Mouse (Mus musculus) left cerebral cortex, postnatal 4 days (tissue): ENCODE results near the gene Slc30a1. TPM values are rescaled to one million over a fixed set of nuclear protein-coding genes. Genes with fewer than 3 reads are reported as not detected.
A peak's percentile ranks its signal among the peaks of the same experiment; 100 is the strongest.

Source experiments
- DNase-seq: peaks from one replicate; pipeline ENCODE4 v3.0.0-alpha.2; 2022
- intact Hi-C: fragments of 180-260 bp; cut with DNase I; formaldehyde crosslinking; loops from one replicate; pipeline ENCODE4 v1.15.1; 2025
- total RNA-seq, 2 experiments: library from RNA; stranded (reverse); gene quantifications; 2 replicates each; pipeline ENCODE4 v1.2.3; 2021

Slc30a1 gene
- 10 to 100 TPM; 24.2 to 27.0 TPM for total RNA-seq

DNA sequence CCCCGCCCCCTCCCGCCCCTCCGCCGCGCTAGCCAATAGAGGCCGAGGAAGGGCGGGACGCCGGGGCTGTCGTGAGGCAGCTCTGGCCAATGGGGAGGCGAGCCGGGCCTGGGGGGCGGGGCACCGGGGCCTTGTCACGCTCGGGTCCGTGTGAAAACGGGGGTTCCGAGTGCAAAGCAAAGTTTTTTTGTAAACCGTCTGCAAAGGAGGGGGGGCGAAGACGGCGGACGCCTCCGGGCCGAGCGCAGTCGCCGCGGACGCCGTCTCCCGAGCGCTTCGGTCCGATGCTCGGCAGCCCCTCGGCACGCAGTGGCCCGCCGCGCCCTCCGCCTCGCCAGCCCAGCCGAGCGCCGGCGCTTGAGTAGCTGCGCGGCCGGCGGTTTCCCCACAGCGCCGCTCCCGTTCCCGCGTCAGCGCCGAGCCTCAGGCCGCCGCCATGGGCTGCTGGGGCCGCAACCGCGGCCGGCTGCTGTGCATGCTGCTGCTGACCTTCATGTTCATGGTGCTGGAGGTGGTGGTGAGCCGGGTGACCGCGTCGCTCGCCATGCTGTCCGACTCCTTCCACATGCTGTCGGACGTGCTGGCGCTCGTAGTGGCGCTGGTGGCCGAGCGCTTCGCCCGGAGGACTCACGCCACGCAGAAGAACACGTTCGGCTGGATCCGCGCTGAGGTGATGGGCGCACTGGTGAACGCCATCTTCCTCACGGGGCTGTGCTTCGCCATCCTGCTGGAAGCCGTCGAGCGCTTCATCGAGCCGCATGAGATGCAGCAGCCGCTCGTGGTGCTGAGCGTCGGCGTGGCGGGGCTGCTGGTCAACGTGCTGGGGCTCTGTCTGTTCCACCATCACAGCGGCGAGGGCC is at the start of gene Slc30a1:
Slc30a1 (plus strand) TSS at position 197 of the 860 bp plus-strand sequence.
- peak; percentile 100 for DNase-seq
- intact Hi-C loops = loop anchor here (5.0 kb wide), 1 partner anchor 70 kb away; no protein-coding TSS in a partner anchor

DNA sequence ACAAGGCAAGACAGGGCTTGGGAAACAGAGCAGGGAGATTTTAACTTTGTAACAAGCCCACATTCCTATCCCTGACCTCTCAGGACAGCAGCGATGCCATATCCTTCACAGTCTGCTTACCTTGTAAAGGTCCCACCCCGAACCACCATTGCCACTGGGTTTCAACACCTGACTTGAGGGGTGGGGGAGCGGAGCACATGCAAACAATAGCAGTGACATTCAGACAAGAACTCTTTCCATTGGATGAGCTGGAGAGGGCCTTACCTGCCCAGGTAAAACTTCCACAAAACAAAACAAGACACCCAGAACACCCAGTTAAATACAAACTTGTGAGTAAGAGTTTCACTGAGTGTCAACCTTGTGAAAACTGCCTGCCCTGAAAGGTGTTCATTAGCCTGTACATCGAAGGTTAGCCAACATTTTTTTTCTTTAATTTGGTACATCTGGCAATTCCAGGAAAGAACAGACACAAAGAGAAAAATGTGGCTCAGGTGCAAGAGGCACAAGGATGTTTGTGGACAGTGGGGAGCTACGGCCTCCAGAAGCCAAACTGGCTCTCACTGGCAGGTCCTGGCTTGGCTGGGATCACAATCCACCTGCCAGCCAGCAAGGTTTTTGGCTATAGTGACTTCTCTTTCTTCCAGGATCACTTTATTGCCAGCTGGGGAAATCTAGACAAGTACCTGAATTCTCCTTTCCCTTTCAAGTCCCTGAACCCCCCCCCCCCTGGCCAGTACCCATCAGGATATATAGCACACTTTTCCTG is 49.5 kb upstream of the Slc30a1 start:
- intact Hi-C loops = no loop called here
- no peak for DNase-seq

DNA sequence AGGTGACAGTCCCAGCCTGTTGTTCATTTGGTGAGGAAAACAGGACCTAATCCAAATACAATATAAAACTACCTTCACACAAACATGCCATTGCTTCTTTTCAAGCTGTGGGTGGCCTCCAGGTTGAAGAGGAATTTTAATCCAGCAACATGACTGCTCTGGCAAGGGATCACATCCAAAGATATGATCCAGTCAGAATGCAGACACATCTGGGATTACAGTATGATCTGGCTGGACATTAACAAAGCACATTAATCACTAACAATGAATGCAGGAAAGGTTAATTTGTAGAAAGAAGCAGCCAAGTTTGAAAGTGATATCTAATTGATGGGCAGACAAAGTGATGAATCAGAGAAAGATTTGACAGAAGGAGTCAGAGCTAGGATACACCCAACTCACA is 48.4 kb upstream of the Slc30a1 start:
- intact Hi-C loops = no loop called here
- no peak for DNase-seq

DNA sequence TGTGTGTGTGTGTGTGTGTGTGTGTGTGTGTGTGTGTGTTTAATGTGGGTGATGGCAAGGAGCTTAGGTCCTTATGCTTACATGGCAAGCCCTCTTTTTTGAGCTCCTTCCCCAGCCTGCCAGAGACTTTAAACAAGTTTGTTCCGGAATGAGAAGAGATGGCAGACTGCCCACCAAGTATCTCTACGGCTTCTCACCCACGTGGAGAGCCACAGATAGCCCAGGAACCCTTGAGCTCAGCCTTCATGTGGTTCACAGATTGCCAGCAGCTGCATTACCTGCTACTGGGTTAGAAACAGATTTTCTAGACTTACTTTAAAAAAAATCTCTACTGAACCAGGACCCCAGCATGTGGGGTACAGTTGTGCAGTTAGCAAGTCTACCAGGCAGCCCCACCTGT is 46.7 kb upstream of the Slc30a1 start:
- intact Hi-C loops = no loop called here
- DNase-seq = no peak

DNA sequence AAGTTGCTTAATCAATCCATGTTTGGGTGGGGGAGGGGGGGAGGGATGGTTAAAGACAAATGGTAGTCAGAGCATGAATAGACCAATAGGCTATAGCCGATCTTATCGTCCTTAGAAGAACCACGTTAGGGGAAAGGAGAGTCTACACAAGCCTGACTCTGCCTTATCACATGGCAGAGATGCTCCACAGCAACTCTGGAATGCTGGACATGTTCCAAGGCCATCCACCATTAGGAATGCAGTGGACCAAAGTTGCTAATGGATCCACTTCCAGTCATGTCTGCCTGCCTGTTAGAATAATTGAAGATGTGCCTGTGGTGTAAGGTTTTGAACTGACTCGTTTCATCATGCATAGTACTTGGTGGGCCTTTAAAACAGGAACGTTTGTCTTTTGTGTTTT is 45.3 kb upstream of the Slc30a1 start:
- intact Hi-C loops = no loop called here
- DNase-seq = no peak

DNA sequence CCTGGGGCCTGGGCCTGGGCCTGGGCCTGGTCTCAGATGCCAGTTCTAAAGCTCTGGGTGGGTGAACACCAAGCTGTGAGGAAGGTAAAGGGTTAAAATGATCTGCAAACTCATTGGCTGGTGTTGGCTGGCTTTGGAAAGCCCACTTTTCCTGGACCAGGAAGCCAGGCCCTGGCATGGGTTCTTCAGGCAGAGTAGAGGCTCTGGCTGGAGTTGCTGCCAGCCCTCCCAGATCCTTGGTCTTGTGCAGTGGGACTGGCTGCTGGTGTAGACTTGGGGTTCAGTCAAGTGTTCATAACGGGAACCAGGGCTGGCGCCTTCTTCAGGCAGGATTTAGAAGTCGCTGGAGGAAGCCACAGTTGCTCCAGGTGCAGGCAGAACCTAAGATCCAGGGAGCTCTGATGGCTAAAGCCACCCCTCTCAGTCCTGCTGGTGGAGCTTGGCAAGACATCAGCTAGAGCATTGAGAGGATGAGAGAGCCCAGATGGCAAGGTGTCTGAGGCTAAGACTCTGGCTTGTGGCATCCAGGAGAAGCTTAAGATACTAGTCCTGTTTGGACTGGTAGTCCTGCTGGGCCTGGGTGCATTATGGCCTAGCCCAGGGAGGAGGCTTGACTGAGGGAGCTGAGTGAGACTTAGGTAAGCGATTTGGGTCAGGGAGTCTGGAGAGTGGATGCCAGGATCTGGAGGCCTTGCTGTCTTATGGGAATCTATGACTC is 42.6 kb upstream of the Slc30a1 start:
- intact Hi-C loops = no loop called here
- peak; percentile 68 for DNase-seq

DNA sequence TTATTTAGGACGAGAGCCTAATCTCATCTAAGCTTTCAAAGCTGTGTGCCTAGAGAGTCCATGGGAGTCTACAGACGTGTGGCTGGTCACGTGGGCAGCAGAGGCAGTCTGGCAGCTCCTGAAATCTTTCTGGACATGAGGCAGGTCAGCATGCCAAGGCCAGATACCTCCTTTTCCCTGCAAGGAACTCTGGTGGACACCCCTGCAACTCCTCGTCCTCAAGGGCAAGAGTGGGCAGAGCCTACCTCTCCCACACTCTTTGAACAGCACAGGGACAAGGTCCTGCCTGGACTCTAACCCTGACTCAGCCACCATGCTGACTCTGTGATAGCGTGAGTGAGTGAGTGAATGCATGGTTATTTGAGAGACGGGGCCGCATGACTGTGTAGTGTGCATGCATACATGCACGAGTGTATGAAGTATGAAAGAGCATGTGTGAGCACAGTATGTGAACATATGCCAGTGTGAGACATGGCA is 42.0 kb upstream of the Slc30a1 start:
- intact Hi-C loops = no loop called here
- no peak for DNase-seq

DNA sequence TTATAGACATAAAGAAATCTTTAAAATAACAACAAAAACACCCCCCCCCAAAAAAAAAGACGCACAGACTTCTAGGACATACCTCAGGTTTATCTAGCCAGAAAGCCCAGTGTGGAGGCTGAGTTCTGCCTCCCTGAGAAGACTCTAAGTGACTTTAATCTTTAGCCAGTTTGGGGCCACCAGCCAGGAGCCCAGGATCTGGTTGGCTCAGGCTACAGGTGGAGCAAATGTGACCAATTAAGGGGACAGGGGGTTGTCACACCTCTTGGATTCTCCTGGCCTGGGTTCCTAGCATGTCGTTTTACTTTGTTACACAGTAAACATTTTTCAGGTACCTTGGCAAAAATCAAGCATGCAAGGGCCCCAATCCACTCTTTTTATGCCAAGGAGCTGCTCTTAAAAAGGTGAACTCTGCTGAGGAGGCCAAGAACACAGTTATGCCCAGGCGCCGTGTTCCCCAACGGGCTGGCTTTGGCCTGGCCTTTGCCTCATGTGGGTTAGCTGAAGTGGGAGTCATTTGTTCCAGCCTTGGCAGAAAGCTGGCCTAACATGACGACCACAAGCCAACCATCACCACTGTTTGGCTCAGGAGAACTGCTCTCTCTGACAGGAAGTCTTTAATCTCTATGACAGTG is 34.4 kb upstream of the Slc30a1 start:
- intact Hi-C loops = no loop called here
- DNase-seq = no peak

DNA sequence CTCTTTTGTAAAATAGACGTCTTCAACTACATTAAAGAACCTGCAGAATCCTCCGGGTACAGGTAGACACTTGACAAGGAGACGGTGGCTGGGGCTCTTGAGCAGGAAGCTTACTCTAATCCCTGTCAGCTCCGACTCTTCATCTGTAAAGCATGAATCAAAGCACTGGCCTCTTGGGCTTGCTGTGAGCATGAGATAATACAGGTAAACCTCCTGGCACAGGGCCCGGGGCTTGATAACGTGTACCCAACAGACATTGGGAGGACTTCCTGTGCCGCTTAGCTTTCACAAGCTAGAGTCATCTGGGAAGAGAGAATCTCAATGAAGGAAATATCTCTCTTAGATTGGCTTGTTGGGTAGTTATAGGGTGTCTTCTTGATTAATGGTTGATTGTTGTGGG is 31.6 kb upstream of the Slc30a1 start:
- DNase-seq = no peak
- intact Hi-C loops = no loop called here

DNA sequence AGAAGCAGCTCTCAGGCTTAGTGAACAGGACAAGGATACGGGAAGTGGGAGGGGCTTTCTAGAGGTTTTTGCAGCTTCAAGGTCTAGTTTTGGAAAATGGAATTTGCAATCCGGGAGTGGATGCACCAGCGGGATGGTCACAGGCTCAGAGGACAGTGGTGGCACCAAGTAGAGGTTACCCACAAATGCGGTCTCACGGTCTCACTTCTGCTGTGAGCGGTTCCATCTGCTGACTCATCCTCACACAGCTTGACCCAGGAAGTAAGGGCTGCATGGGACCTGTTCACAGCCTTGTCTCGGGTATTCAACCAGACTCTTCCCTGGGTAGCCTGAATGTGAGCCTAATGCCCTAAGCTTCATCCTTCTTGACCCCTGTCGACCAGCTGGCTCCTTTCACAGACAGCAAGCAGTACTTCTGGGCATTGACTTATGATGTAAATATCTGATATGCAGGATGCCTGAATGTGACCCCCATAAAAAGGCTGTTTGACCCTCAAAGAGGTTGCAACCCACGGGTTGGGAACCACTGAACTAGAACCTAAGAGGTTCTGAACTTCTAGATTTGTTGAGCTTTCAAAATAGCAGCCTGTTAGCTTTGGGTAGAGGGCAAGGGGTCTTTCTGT is 30.8 kb upstream of the Slc30a1 start:
- intact Hi-C loops = no loop called here
- no peak for DNase-seq

DNA sequence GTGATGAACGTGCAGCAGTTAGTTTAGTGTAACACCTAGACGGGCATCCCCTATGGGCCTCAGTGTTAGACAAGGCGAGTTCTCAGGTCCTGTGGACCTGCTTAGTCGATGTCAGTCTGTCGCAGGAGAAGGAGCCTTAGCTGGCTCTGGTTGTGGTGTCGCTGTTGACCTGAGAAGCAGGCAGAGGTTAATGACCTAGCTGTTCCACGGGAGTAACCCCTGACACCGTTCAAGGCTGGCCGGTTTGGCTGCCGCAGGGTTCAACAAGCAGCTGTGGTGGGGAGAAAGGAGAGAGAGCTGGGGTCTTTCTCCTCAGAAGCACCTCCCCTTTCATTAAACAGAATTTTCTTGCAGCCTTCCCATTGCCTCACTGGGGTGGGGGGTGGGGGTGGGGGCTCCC is 28.9 kb upstream of the Slc30a1 start:
- no peak for DNase-seq
- intact Hi-C loops = no loop called here

DNA sequence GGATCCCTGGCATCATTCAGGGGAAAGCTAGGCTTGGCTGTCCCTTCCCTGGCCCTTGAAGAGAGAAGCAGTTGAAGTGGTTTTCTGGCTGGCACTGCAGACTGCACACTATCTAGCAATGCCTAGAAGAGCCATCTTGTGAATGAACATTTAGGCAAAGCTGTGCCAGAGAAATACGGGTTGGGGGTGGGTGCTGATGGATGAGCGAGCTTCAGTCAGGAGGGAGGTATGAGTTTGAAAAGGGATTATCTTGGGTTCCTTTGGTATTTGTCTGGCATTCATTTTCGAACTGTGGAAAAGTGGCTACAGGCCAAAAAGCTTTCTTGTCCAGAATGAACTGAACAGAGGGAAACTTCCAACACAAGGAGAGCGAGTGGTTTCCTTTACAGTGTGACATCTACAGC is 28.0 kb upstream of the Slc30a1 start:
- intact Hi-C loops = no loop called here
- no peak for DNase-seq

DNA sequence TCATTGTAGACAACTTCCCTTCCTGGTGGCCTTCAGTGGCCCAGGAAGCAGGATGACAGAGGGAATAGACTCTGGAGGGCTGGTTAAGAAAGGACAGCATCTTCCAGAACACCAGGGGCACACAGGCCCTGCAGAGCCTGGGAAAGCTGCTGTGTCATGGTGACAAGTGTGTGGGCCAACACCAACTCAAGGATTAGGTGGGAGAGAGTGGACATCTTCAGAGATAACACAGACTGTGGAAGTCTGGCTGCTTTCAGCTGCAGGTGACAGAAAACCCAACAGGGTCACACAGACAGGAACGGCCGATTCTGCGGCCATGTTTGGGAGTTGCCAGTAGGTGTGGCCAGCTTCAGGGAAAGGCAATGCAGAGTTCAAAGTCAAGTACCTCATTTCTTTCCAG is 26.3 kb upstream of the Slc30a1 start:
- intact Hi-C loops = no loop called here
- no peak for DNase-seq

DNA sequence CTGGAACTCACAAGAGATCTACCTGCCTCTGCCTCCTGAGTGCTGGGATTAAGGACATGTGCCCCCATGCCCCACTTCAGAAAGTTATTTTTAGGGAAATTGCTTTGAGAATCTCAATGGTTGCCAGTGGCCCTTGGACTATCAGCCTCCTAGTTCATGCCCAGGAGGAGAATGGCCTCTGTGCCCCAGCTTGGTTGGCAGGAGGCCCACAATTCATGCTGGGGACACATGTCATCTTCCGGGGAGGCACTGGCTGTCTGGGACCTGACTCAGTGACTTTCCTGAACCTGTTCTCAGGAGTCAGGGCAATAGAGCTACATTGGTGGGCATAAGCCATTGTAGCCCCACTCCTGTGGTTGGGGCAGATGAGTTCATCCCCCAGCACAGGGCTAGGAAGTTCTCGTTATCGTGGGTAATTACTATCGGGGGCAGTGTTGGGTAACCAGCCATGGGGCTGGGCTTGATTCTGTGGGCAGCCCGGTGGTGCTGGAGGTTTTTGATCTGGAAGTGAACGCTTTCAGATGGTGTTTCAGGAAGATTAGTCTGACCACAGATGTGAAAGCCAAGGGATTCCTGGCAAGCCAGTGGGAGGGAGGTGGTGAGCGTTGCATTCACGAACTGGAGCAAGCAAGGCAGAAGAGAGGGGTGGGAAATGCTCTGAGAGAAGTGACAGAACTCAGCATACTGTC is 25.5 kb upstream of the Slc30a1 start:
- intact Hi-C loops = no loop called here

DNA sequence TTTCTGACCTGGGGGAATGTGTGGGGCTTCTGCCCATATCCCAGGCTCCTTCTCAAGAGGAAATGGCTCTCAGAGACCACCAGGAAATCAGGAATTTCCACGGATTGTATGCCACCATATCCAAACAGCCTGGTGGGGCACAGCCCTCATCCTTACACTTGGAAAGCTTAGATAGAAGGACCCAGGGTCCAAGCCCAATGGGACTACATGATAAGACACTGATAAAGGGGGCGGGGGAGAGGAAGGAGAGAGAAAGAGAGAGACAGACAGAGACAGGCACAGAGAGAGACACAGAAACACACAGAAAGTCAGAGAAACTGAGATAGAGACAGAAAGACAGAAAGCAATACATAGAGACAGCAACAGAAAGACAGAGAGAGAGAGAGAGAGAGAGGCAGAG is 24.9 kb upstream of the Slc30a1 start:
- DNase-seq = no peak
- intact Hi-C loops = no loop called here

More for the DNA sequence above, 25.5 kb upstream of the Slc30a1 start:
- DNase-seq = peak; percentile 51

DNA sequence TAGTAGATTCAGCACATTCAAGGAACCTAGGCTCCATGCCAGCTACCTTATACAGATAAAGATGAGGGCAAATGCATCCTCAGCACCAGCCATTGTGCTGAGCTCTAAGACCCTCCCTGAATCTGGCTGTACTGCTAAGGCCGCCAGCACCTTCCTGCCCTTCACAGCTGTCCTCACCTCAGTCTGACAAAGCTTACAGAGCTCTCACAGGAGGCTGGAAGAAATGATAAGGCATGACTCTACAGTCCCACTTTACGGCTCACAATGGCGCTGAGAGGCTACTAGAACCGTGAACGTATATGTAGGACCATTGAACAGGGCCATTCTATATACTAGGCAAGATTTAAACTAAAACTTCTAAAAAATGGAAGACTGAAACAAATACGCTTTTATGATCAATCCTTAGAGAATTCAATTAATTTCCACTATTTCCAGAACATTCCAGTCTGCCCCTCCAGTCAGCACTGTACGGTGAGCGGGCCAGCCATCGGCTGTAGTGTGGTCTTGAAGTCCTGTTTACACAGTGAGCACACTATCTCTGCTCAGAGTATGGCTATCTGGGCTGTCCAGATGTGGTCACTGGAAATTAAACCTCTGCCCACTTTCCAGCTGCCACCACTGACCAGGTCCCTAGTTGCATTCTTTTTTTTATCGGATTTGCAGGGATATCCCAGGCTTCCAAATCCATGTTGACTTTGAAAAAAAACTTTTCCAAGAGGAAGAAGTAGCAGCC is 23.9 kb upstream of the Slc30a1 start:
- no peak for DNase-seq
- intact Hi-C loops = no loop called here

DNA sequence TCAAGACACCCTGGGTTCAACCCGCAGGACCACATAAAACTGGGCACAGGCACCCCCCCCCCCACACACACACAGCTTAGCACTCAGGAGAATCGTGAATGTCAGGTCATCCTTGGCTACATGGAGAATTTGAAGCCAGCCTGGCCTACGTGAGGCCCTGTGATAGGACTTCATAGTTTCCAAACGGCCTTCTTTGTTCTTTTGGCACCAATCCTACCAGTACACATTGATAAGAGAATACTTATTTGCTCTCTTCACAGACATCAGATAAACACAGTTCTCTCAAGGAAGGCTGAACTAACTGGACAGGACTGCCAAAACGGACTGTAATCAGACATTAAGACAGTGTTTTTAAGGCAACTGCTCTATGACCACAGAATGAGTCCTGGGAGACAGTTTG is 22.9 kb upstream of the Slc30a1 start:
- intact Hi-C loops = no loop called here
- no peak for DNase-seq

DNA sequence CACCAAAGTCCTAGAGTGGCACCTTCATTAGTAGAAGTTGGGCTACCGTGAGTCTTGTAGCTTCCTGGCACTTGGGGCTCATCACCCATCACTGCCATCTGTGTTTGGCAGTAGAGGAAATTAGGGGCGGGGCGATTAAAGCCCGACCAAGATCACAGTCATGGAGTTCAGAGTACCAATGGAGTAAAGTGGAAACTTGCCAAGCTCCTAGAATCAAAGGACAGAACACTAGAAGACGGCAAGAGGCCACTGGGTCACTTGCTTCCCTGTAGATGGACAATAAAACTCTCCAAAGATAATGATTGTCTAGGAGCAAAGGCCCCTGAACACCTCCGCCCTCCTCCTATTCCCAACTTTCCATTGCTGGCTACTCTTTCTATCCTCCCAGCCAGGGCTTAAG is 14.7 kb upstream of the Slc30a1 start:
- no peak for DNase-seq

DNA sequence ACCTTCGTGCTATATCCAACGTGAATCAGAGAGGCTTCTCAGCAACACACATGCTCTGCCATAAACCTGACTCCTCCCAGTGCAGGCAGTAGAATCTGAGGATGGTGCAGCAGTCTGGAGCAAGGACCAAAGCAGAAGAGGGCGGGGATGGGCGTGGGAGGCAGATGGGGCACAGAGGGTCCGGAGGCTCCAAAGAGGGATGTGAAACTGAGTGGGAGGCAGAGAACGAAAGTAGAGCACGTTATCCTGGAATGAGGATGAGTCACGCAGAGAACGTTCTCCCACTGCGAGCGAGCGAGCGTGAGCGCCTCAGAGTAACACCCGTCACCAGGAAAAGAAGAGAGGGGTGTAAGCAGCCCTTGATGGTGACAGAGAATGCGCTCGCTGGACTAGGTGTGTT is 12.2 kb upstream of the Slc30a1 start:
- DNase-seq = no peak
- intact Hi-C loops = no loop called here

More for the DNA sequence above, 14.7 kb upstream of the Slc30a1 start:
- intact Hi-C loops = no loop called here
